Mouse (Mus musculus): Measurements from ENCODE around the gene Gucy2g. TPM values are rescaled to one million over a fixed set of nuclear protein-coding genes. Genes with fewer than 3 reads are reported as not detected.

The Gucy2g gene
- polyA plus RNA-seq, 1 experiment from 2014 or later: not detected

DNA sequence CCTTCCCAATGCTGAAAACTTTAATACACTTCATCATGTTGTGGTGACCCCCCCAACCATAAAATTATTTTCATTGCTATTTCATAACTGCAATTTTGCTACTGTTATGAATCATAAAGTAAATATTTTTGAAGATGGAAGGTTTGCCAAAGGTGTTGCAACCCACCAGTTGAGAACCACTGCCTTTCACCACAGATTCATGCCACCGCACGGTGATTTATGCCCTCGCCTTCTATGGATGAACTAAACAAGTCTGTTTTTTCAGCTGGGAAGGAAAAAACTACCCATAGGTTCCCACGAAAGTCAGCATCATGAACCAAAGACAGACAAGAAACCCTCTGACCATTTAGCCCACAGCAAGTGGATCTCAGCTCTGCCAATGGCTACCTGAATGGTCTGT lies 24.2 kb downstream of the Gucy2g start:
- Histone ChIP-seq H3K36me3 (replicated peaks) (no peaks in the 10 kb centered on the region), H3K27ac (no peak overlapping the region), H3K27me3 (ENCODE audit: poor library complexity, severe bottlenecking) (peaks cover 7% of the 10 kb centered on the region), H3K4me3 (no peak overlapping the region), H3K4me1 (peaks cover 16% of the 10 kb centered on the region), H3K9me3 (no peaks in the 10 kb centered on the region)
- WGBS: 90% methylated on average over 4 of the region's 4 CpGs
- DNase-seq (ENCODE audit: extremely low spot score, low spot score): no peak

DNA sequence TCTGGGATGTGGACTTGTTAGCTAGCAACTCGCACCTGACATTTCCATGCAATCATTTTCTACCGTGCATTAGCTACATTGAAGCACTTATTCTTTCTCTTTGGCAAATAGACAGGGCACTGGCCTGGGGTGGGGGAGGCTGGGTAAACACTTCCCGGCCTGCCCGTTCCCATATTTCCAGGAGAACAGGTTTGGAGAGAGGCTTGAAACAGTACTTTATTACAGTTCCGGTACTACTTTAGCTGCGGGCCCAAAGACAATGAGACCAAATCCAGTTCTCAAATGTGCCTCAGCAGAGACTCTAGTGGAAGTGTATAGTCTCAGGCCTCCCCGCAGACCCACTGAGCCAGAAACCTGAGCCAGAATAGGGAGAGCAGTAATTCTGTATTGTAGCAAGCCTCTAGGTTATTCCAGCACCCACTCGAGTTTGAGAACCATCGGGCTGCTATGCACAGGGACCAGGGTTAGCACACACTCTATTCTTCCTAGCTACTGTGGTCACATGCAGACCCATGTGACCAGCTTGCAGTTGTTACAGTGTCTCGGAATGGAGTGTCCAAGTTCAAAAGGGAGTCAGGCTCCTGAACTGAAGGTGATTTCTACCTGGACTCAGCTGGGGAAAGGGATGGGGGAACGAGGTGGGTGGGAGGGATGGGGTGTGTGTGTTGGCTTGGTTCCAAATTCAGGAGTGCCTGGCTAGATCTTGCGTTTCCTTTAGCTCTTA lies 27.3 kb downstream of the Gucy2g start:
- H3K36me3 ChIP-seq (replicated peaks): no peaks in the 10 kb centered on the region
- H3K4me3 ChIP-seq: no peak overlapping the region
- WGBS: 89% methylated on average over 12 of the region's 12 CpGs
- no peak overlapping the region for H3K27ac ChIP-seq
- peaks cover 9% of the 10 kb centered on the region for H3K4me1 ChIP-seq
- DNase-seq (ENCODE audit: extremely low spot score, low spot score): no peak
- no peaks in the 10 kb centered on the region for H3K9me3 ChIP-seq
- no peaks in the 10 kb centered on the region; the same call in 1 of the 2 replicates for H3K27me3 ChIP-seq (ENCODE audit: poor library complexity, severe bottlenecking)

DNA sequence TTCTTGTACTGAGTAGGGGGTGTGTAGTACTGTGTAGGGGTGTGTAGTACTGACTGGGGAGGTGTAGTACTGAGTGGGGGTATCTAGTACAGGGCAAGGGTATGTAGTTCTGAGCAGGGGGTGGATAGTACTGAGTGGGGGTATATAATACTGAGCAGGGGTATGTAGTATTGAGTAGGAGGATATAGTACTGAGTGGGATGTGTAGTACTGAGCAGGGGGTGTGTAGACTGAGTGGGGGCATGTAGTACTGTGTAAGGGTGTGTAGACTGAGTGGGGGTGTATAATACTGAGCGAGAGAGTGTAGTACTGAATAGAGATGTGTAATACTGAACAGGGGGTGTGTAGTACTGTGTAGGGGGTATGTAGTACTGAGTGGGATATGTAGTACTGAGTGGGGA lies 29.3 kb downstream of the Gucy2g start:
- Histone ChIP-seq H3K4me1 (no peaks in the 10 kb centered on the region), H3K27ac (no peak overlapping the region), H3K9me3 (no peaks in the 10 kb centered on the region), H3K4me3 (no peak overlapping the region), H3K36me3 (replicated peaks) (no peaks in the 10 kb centered on the region), H3K27me3 (ENCODE audit: poor library complexity, severe bottlenecking) (0 out of 2 replicates have a peak, but pooled peaks cover 8% of the 10 kb centered on the region)
- no peak for DNase-seq (ENCODE audit: extremely low spot score, low spot score)
- WGBS: 90% methylated on average over 1 of the region's 1 CpGs

DNA sequence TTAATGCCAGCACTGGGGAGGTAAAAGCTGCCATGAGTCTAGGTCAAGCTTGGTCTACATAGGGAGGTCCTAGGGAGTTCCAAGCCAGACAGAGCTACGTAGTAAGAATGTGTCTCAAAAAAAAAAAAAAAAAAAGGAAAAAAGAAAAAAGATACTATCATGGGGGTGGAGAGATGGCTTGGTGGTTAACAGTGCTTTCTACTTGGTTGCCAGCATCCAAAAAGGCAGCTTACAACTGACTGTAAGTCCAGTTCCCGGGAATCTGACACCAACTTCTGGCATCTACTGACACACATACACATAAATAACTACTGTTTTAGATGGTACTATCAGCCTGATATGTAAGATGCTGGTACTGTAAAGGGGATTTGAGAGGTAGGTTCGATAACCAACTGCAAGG lies 32.0 kb downstream of the Gucy2g start:
- DNase-seq (ENCODE audit: extremely low spot score, low spot score): no peak
- Histone ChIP-seq H3K36me3 (replicated peaks) (no peaks in the 10 kb centered on the region), H3K4me1 (no peaks in the 10 kb centered on the region), H3K4me3 (no peak overlapping the region), H3K27me3 (ENCODE audit: poor library complexity, severe bottlenecking) (0 out of 2 replicates have a peak, but pooled peaks cover 8% of the 10 kb centered on the region), H3K9me3 (no peaks in the 10 kb centered on the region), H3K27ac (no peak overlapping the region)
- WGBS: 92% methylated on average over 3 of the region's 3 CpGs

DNA sequence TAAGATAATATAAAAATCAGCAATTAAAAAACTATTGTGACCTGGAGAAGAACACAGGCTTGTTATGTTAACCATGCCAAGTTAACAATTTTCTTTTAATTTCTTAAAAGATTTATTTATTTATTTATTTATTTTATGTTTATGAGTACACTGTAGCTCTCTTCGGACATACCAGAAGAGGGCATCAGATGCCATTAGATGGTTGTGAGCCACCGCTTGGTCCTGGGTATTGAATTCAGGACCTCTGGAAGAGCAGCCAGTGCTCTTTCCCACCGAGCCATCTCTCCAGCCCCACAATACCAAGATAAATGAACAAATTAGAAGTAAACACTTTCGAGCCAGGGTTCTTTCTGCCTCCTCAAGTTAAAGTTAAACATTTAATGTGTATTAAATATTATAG lies 32.4 kb downstream of the Gucy2g start:
- H3K4me3 ChIP-seq: no peak overlapping the region
- H3K36me3 ChIP-seq (replicated peaks): no peaks in the 10 kb centered on the region
- DNase-seq (ENCODE audit: extremely low spot score, low spot score): no peak
- 0 out of 2 replicates have a peak, but pooled peaks cover 8% of the 10 kb centered on the region for H3K27me3 ChIP-seq (ENCODE audit: poor library complexity, severe bottlenecking)
- WGBS: 80% methylated on average over 4 of the region's 4 CpGs
- no peaks in the 10 kb centered on the region for H3K4me1 ChIP-seq
- H3K9me3 ChIP-seq: no peaks in the 10 kb centered on the region
- H3K27ac ChIP-seq: no peak overlapping the region

DNA sequence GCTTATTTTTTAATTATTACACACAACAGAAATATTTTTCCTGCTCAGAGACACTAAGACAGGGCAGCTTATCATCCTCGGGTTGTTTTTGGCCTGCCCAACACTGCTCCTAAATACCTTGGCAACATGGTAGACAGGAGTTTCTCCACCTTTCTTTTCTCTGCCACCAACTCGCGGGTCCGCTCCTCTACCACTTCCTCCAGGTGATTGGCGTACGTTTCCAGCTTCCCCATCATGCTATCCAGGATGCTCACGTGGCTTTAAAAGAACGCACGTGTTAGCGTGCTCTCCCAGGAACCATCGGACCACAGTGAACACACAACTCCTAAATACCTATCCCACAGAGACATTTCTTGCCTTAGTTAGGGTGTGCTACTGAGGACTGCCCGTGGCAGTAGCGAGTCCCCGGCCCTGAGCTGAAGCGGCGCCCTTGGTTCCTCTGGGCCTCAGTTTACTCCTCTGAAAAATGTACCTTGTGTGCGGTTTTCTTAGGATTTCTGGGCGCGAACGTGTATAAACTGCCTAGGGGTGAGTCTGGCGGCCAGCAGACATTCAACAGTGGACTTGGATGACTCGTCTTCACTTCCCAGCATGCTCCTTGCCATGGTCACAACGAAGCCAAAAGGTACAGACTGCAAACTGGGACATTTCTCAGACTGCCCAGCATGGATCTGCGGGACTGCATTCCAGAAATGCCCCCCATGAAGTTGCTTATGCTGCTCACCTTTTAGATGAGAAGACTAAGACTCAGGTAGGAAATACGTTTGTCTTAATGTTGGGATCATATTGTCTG lies 33.1 kb downstream of the Gucy2g start:
- DNase-seq (ENCODE audit: extremely low spot score, low spot score): no peak
- H3K4me1 ChIP-seq: no peaks in the 10 kb centered on the region
- no peaks in the 10 kb centered on the region for H3K9me3 ChIP-seq
- no peak overlapping the region for H3K27ac ChIP-seq
- 69% methylated on average over 25 of the region's 25 CpGs for WGBS
- no peak overlapping the region for H3K4me3 ChIP-seq
- 0 out of 2 replicates have a peak, but pooled peaks cover 8% of the 10 kb centered on the region for H3K27me3 ChIP-seq (ENCODE audit: poor library complexity, severe bottlenecking)
- no peaks in the 10 kb centered on the region for H3K36me3 ChIP-seq (replicated peaks)

DNA sequence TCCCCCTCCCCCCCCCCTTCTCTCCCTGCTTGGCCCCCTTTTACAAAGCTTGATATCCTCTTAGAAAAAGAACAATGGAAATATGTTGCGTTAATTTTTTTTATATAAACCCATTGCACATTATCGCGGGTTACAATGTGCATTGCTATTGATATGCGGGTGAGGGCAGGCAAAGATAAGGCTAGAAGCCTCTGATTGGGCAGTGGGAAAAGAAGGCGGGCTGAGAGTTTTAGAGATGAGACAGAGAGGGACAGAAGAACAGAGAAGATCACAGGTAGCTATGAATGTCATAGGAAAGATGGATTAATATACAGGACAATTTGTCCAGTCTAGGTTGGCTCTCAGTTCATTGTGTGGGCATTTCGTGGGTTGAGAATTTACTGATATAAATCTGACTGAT lies 33.8 kb downstream of the Gucy2g start:
- Histone ChIP-seq H3K4me3 (no peak overlapping the region), H3K36me3 (replicated peaks) (no peaks in the 10 kb centered on the region), H3K4me1 (no peaks in the 10 kb centered on the region), H3K27ac (no peak overlapping the region), H3K9me3 (no peaks in the 10 kb centered on the region), H3K27me3 (ENCODE audit: poor library complexity, severe bottlenecking) (0 out of 2 replicates have a peak, but pooled peaks cover 8% of the 10 kb centered on the region)
- DNase-seq (ENCODE audit: extremely low spot score, low spot score): no peak
- 59% methylated on average over 6 of the region's 6 CpGs for WGBS

DNA sequence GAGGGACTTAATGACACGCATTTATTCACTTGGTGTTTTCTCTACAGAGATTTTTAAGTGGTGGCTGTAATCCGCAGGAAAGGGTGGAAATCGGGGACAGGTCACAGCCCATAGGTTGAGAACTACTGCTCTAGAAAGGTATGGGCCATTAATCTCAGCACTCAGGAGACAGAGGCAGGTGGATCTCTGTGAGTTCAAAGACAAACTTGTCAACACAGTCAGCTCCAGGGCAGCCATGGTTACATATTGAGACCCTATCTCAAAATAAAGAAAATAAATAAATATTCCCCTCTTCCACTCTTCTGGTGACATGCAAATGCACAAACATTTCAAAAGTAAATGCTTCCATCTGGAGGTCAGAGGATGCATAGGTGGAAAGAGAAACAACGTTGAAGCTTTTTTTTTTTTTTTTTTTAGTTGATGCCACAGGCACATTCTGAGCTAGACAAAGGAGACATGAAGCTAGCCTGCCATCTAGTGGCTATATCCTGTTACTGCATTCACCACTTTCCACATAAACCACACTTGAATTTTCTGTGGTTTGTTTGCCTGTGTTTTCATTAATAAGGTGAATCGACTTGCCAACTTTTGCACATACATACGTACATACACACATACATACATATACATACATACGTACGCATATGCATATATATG lies 34.4 kb downstream of the Gucy2g start:
- H3K4me1 ChIP-seq: no peaks in the 10 kb centered on the region
- H3K36me3 ChIP-seq (replicated peaks): no peaks in the 10 kb centered on the region
- WGBS: 39% methylated on average over 8 of the region's 8 CpGs
- H3K9me3 ChIP-seq: no peaks in the 10 kb centered on the region
- H3K27me3 ChIP-seq (ENCODE audit: poor library complexity, severe bottlenecking): 0 out of 2 replicates have a peak, but pooled peaks cover 8% of the 10 kb centered on the region
- DNase-seq (ENCODE audit: extremely low spot score, low spot score): no peak
- H3K27ac ChIP-seq: no peak overlapping the region
- H3K4me3 ChIP-seq: no peak overlapping the region

DNA sequence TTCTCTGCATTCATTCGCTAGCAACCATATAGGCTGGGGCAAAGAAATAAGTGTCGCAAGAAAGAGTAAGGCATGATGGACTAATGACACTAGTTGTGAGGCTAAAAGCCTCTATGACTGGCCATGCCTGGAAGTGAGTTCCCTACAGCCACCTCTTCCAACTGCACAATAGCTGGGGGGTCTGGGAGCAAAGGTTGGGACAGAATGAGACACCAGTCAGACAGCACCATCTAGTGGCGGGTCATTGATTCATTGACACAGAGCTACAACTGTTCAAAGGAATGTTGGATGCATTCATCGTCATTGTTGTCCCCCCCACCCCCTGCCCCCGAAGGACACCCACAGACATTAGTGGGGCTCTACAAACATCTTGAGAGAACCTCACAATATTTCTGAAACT lies 42.7 kb downstream of the Gucy2g start:
- H3K4me3 ChIP-seq: peak overlapping the region; percentile 25
- DNase-seq (ENCODE audit: extremely low spot score, low spot score): peak; percentile 75
- no peaks in the 10 kb centered on the region for H3K36me3 ChIP-seq (replicated peaks)
- H3K9me3 ChIP-seq: no peaks in the 10 kb centered on the region
- 34% methylated on average over 5 of the region's 5 CpGs for WGBS
- H3K4me1 ChIP-seq: peaks cover 3% of the 10 kb centered on the region; the same call in 1 of the 2 replicates
- H3K27ac ChIP-seq: peak overlapping the region; percentile 41; the same call in 1 of the 2 replicates
- peaks cover 7% of the 10 kb centered on the region; the same call in 1 of the 2 replicates for H3K27me3 ChIP-seq (ENCODE audit: poor library complexity, severe bottlenecking)

DNA sequence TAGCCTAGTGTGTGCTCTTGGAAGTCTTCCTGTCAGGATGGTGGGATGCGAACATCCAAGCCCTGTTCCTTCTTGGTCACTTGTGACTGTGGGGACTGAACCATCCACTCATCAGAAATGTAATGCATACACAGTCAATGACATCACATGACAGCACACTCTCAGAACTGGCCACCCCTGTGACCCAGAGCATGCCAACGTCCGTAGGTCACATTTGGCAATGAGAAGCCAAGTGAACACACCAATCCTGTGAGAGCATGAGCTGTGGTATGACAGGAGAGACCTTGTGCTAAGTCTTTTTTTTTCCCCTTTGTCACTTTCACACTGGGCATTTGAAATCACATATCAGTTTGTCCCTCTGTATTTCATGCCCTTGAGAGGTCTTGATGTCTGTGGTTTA lies 45.5 kb downstream of the Gucy2g start:
- peaks cover 7% of the 10 kb centered on the region; the same call in 1 of the 2 replicates for H3K27me3 ChIP-seq (ENCODE audit: poor library complexity, severe bottlenecking)
- peaks cover 5% of the 10 kb centered on the region; the same call in 1 of the 2 replicates for H3K4me1 ChIP-seq
- H3K36me3 ChIP-seq (replicated peaks): no peaks in the 10 kb centered on the region
- DNase-seq (ENCODE audit: extremely low spot score, low spot score): no peak
- H3K4me3 ChIP-seq: no peak overlapping the region
- no peaks in the 10 kb centered on the region for H3K9me3 ChIP-seq
- H3K27ac ChIP-seq: no peak overlapping the region
- 91% methylated on average over 3 of the region's 3 CpGs for WGBS

DNA sequence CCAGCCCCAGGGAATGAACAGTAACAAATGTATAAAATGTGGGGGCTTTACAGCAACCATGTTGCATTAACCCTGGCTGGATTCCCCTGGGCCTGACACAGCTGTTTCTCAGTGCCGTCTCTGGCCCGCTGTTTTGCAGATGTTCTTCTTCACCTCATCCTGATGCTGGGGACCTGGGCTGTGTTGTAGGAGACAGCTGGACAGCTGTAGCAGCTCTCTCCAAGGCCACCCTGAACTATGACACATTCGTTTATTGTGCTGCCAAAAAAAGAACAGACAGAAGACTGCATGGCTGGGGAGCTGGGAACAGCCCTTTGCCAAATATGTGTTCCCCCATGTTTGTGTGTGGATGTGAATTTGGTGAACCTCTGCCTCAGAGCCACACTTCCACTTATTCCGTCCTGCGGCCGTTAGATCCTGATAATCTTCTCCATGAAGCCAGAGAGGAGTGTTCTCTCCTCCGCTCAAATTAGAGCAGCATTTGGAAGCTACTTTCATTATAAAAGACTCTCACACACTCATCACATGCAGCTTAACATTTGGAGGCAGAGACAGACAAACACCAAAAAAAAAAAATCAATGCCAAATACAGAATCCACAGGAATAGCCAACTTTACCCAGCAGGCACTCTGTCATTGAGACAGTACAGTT lies 46.4 kb downstream of the Gucy2g start:
- Histone ChIP-seq H3K4me1 (peaks cover 5% of the 10 kb centered on the region; the same call in 1 of the 2 replicates), H3K36me3 (replicated peaks) (no peaks in the 10 kb centered on the region), H3K9me3 (no peaks in the 10 kb centered on the region), H3K27me3 (ENCODE audit: poor library complexity, severe bottlenecking) (peaks cover 7% of the 10 kb centered on the region; the same call in 1 of the 2 replicates), H3K27ac (no peak overlapping the region), H3K4me3 (no peak overlapping the region)
- no peak for DNase-seq (ENCODE audit: extremely low spot score, low spot score)
- WGBS: 88% methylated on average over 7 of the region's 7 CpGs

DNA sequence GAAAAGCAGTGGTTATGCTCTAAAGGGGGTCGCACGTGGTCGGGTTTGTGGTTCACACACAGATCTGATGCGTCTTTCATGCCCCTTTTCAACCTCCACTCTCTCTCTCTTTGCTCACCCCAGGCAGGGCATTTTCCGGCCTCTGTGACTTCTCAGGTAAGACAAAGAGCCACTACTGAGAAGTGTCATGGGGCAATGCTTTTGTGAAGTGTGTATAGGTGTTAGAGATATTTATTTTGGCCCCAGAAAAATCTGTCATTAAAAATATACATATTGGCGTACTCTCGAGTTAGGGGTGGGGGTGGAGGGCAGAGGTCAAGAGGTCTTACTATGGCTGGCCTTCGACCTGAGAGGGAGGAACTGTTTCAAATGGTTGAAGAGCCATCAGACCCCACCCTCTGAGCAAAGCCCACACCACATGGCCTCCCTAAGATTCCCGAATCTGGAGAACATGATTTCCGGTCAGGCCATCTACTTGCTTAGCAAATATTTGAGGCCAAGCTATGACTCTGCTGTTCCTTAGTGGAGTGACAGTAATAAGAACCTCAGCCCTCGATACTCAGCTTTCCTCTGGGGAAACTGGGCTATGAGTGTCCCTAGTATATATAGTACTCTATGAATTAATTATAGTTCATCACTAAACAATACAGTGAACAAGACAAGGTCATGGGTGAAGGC lies 47.2 kb downstream of the Gucy2g start:
- H3K9me3 ChIP-seq: no peaks in the 10 kb centered on the region
- peaks cover 5% of the 10 kb centered on the region; the same call in 1 of the 2 replicates for H3K4me1 ChIP-seq
- H3K36me3 ChIP-seq (replicated peaks): no peaks in the 10 kb centered on the region
- no peak overlapping the region for H3K27ac ChIP-seq
- WGBS: 77% methylated on average over 11 of the region's 11 CpGs
- no peaks in the 10 kb centered on the region for H3K27me3 ChIP-seq (ENCODE audit: poor library complexity, severe bottlenecking)
- no peak for DNase-seq (ENCODE audit: extremely low spot score, low spot score)
- H3K4me3 ChIP-seq: no peak overlapping the region
